Mouse (Mus musculus): ENCODE measurements around the gene Rcn3. TPM values are rescaled to one million over a fixed set of nuclear protein-coding genes. Genes with fewer than 3 reads are reported as not detected.

Rcn3 gene
- polyA plus RNA-seq, 1 experiment = 10.4 TPM

GRCm38 (mm10) chr7:45088597-45088996 lies 3.4 kb downstream of the Rcn3 start:
- Histone ChIP-seq H3K4me1 (ENCODE audit: control insufficient read depth, insufficient read depth, low read length) (peaks cover 26% of the 10 kb centered on the region), H3K36me3 (ENCODE audit: control insufficient read depth, insufficient read depth, low read length) (no peaks in the 10 kb centered on the region), H3K27me3 (ENCODE audit: control insufficient read depth, insufficient read depth, low read length) (no peaks in the 10 kb centered on the region; the same call in 1 of the 2 replicates), H3K27ac (ENCODE audit: control insufficient read depth, insufficient read depth, low read depth, low read length) (no peak overlapping the region), H3K4me3 (ENCODE audit: control insufficient read depth, low read depth, low read length) (no peak overlapping the region)
- TF ChIP-seq CTCF (IDR thresholded peaks at IDR 0.05; ENCODE audit: control insufficient read depth, insufficient read depth, insufficient replicate concordance, low read depth, low read length) = no peak
- TF ChIP-seq POLR2A (IDR thresholded peaks at IDR 0.05; ENCODE audit: control insufficient read depth, low read depth, low read length) = no peak

- H3K27me3 ChIP-seq (ENCODE audit: control insufficient read depth, insufficient read depth, low read length) = no peaks in the 10 kb centered on the region; the same call in 1 of the 2 replicates
- peaks cover 23% of the 10 kb centered on the region for H3K4me1 ChIP-seq (ENCODE audit: control insufficient read depth, insufficient read depth, low read length)
- H3K27ac ChIP-seq (ENCODE audit: control insufficient read depth, insufficient read depth, low read depth, low read length) = no peak overlapping the region
- H3K4me3 ChIP-seq (ENCODE audit: control insufficient read depth, low read depth, low read length) = no peak overlapping the region
- no peaks in the 10 kb centered on the region for H3K36me3 ChIP-seq (ENCODE audit: control insufficient read depth, insufficient read depth, low read length)
- TF ChIP-seq CTCF (IDR thresholded peaks at IDR 0.05; ENCODE audit: control insufficient read depth, insufficient read depth, insufficient replicate concordance, low read depth, low read length) (peak; percentile 86; the same call in 1 of the 2 replicates), POLR2A (IDR thresholded peaks at IDR 0.05; ENCODE audit: control insufficient read depth, low read depth, low read length) (no peak)
Measured at GRCm38 (mm10) chr7:45086084-45086483, 5.9 kb downstream of the Rcn3 start.

GRCm38 (mm10) chr7:45083300-45083890 lies 8.6 kb downstream of the Rcn3 start:
- no peak overlapping the region for H3K4me3 ChIP-seq (ENCODE audit: control insufficient read depth, low read depth, low read length)
- H3K27me3 ChIP-seq (ENCODE audit: control insufficient read depth, insufficient read depth, low read length) = no peaks in the 10 kb centered on the region
- peaks cover 13% of the 10 kb centered on the region for H3K4me1 ChIP-seq (ENCODE audit: control insufficient read depth, insufficient read depth, low read length)
- H3K36me3 ChIP-seq (ENCODE audit: control insufficient read depth, insufficient read depth, low read length) = no peaks in the 10 kb centered on the region; the same call in 1 of the 2 replicates
- no peak overlapping the region for H3K27ac ChIP-seq (ENCODE audit: control insufficient read depth, insufficient read depth, low read depth, low read length)
- TF ChIP-seq CTCF (IDR thresholded peaks at IDR 0.05; ENCODE audit: control insufficient read depth, insufficient read depth, insufficient replicate concordance, low read depth, low read length) = no peak
- no peak for TF ChIP-seq POLR2A (IDR thresholded peaks at IDR 0.05; ENCODE audit: control insufficient read depth, low read depth, low read length)

- no peak for TF ChIP-seq CTCF (IDR thresholded peaks at IDR 0.05; ENCODE audit: control insufficient read depth, insufficient read depth, insufficient replicate concordance, low read depth, low read length)
- Histone ChIP-seq H3K27ac (ENCODE audit: control insufficient read depth, insufficient read depth, low read depth, low read length) (no peak overlapping the region; the same call in 1 of the 2 replicates), H3K4me1 (ENCODE audit: control insufficient read depth, insufficient read depth, low read length) (peaks cover 11% of the 10 kb centered on the region), H3K36me3 (ENCODE audit: control insufficient read depth, insufficient read depth, low read length) (no peaks in the 10 kb centered on the region; the same call in 1 of the 2 replicates), H3K27me3 (ENCODE audit: control insufficient read depth, insufficient read depth, low read length) (no peaks in the 10 kb centered on the region), H3K4me3 (ENCODE audit: control insufficient read depth, low read depth, low read length) (no peak overlapping the region)
Measured at GRCm38 (mm10) chr7:45082401-45083299, 9.4 kb downstream of the Rcn3 start.

- Histone ChIP-seq H3K4me1 (ENCODE audit: control insufficient read depth, insufficient read depth, low read length) (peaks cover 17% of the 10 kb centered on the region), H3K27me3 (ENCODE audit: control insufficient read depth, insufficient read depth, low read length) (no peaks in the 10 kb centered on the region), H3K36me3 (ENCODE audit: control insufficient read depth, insufficient read depth, low read length) (no peaks in the 10 kb centered on the region; the same call in 1 of the 2 replicates), H3K4me3 (ENCODE audit: control insufficient read depth, low read depth, low read length) (no peak overlapping the region), H3K27ac (ENCODE audit: control insufficient read depth, insufficient read depth, low read depth, low read length) (no peak overlapping the region)
- TF ChIP-seq CTCF (IDR thresholded peaks at IDR 0.05; ENCODE audit: control insufficient read depth, insufficient read depth, insufficient replicate concordance, low read depth, low read length) = no peak
- TF ChIP-seq POLR2A (IDR thresholded peaks at IDR 0.05; ENCODE audit: control insufficient read depth, low read depth, low read length) = no peak
Measured at GRCm38 (mm10) chr7:45081016-45081415, 11.0 kb downstream of the Rcn3 start.

GRCm38 (mm10) chr7:45079856-45080255 lies 12.2 kb downstream of the Rcn3 start:
- no peak overlapping the region for H3K27ac ChIP-seq (ENCODE audit: control insufficient read depth, insufficient read depth, low read depth, low read length)
- TF ChIP-seq POLR2A (IDR thresholded peaks at IDR 0.05; ENCODE audit: control insufficient read depth, low read depth, low read length) = no peak
- peak; percentile 88; the same call in 1 of the 2 replicates for TF ChIP-seq CTCF (IDR thresholded peaks at IDR 0.05; ENCODE audit: control insufficient read depth, insufficient read depth, insufficient replicate concordance, low read depth, low read length)
- H3K4me1 ChIP-seq (ENCODE audit: control insufficient read depth, insufficient read depth, low read length) = peaks cover 27% of the 10 kb centered on the region
- no peaks in the 10 kb centered on the region; the same call in 1 of the 2 replicates for H3K36me3 ChIP-seq (ENCODE audit: control insufficient read depth, insufficient read depth, low read length)
- H3K4me3 ChIP-seq (ENCODE audit: control insufficient read depth, low read depth, low read length) = no peak overlapping the region
- no peaks in the 10 kb centered on the region for H3K27me3 ChIP-seq (ENCODE audit: control insufficient read depth, insufficient read depth, low read length)

- H3K27me3 ChIP-seq (ENCODE audit: control insufficient read depth, insufficient read depth, low read length) = no peaks in the 10 kb centered on the region
- peak; percentile 58; the same call in 1 of the 2 replicates for TF ChIP-seq CTCF (IDR thresholded peaks at IDR 0.05; ENCODE audit: control insufficient read depth, insufficient read depth, insufficient replicate concordance, low read depth, low read length)
- no peak for TF ChIP-seq POLR2A (IDR thresholded peaks at IDR 0.05; ENCODE audit: control insufficient read depth, low read depth, low read length)
- H3K4me1 ChIP-seq (ENCODE audit: control insufficient read depth, insufficient read depth, low read length) = peaks cover 27% of the 10 kb centered on the region
- H3K27ac ChIP-seq (ENCODE audit: control insufficient read depth, insufficient read depth, low read depth, low read length) = no peak overlapping the region
- no peaks in the 10 kb centered on the region; the same call in 1 of the 2 replicates for H3K36me3 ChIP-seq (ENCODE audit: control insufficient read depth, insufficient read depth, low read length)
- H3K4me3 ChIP-seq (ENCODE audit: control insufficient read depth, low read depth, low read length) = no peak overlapping the region
Measured at GRCm38 (mm10) chr7:45078513-45078912, 13.5 kb downstream of the Rcn3 start.

All from testis, adult 2 months (tissue).